Mouse (Mus musculus) liver, adult 2 months (tissue): ENCODE results near the gene Rgma.

Experiments
- CTCF ChIP-seq: fragments of 200-500 bp; IDR thresholded peaks from 2 replicates; pipeline ENCODE4 v1.5.1; 2011; ENCODE audit warnings: low read depth, low read length, control low read depth
- POLR2A ChIP-seq: fragments of 200-500 bp; IDR thresholded peaks from 2 replicates; pipeline ENCODE4 v1.6.1; 2011; ENCODE audit warnings: low read length, control low read depth; ENCODE audit not compliant: insufficient read depth; ENCODE audit errors: extremely low read depth

- no peak for TF ChIP-seq CTCF
- TF ChIP-seq POLR2A = no peak
Observed at GRCm38 (mm10) chr7:73394013-73394409, 18.7 kb downstream of the Rgma start.
